Mouse (Mus musculus) kidney, embryonic 15.5 days (tissue): ENCODE measurements around the gene Polr2h. TPM values are rescaled to one million over a fixed set of nuclear protein-coding genes. Genes with fewer than 3 reads are reported as not detected.

Experiments
- ATAC-seq: fragments of 200-750 bp; cut with Nextera tagmentation; replicated peaks from 2 replicates; pipeline ENCODE4 v1.8.0; 2017; ENCODE audit warnings: moderate TSS enrichment; ENCODE audit not compliant: low FRiP score
- H3K27ac ChIP-seq: fragments of 300-500 bp; sonication (generic); 2 replicates; pipeline ENCODE4 v1.5.1; 2015; ENCODE audit warnings: mild to moderate bottlenecking, inconsistent platforms
- H3K27me3 ChIP-seq: fragments of 300-500 bp; sonication (generic); 2 replicates; pipeline ENCODE4 v1.6.1; 2015; ENCODE audit warnings: inconsistent platforms
- H3K36me3 ChIP-seq: fragments of 300-500 bp; sonication (generic); 2 replicates; pipeline ENCODE4 v1.6.1; 2015; ENCODE audit warnings: inconsistent platforms
- H3K4me1 ChIP-seq: fragments of 300-500 bp; sonication (generic); 2 replicates; pipeline ENCODE4 v1.6.1; 2015; ENCODE audit warnings: inconsistent platforms
- H3K4me2 ChIP-seq: fragments of 300-500 bp; sonication (generic); 2 replicates; pipeline ENCODE4 v1.6.1; 2015; ENCODE audit warnings: moderate library complexity, mild to moderate bottlenecking, inconsistent platforms
- H3K4me3 ChIP-seq: fragments of 300-500 bp; sonication (generic); replicated peaks from 2 replicates; pipeline ENCODE4 v1.5.1; 2015; ENCODE audit warnings: mild to moderate bottlenecking, inconsistent platforms
- H3K9ac ChIP-seq: fragments of 300-500 bp; sonication (generic); 2 replicates; pipeline ENCODE4 v1.6.1; 2015; ENCODE audit warnings: mild to moderate bottlenecking, inconsistent platforms
- H3K9me3 ChIP-seq: fragments of 300-500 bp; sonication (generic); replicated peaks from 2 replicates; pipeline ENCODE4 v1.6.1; 2016; ENCODE audit warnings: inconsistent platforms
- WGBS: fragments of 180-500 bp; shearing (Covaris S2); methylation state at CpG from one replicate; pipeline ENCODE4 v1.1.7; 2015; ENCODE audit warnings: mixed read lengths; 5-methylcytosine and 5-hydroxymethylcytosine counted together
- polyA plus RNA-seq: library from polyadenylated mRNA; unstranded; fragments of >200 nt; fragmentation: Nextera tagmentation; extraction: Ambion mirVana; gene quantifications from 2 replicates; pipeline ENCODE4 v1.2.1, GENCODE M21; 2015

Gene Polr2h
- polyA plus RNA-seq, 1 experiment from 2014 or later: 116 TPM

GRCm38 (mm10) chr16:20703071-20703470 lies 14.4 kb upstream of the Polr2h start:
- Histone ChIP-seq H3K36me3 (peaks cover 51% of the 10 kb centered on the region), H3K4me3 (no peak overlapping the region), H3K27me3 (no peaks in the 10 kb centered on the region), H3K4me1 (peaks cover 25% of the 10 kb centered on the region), H3K9me3 (no peaks in the 10 kb centered on the region), H3K9ac (0 out of 2 replicates have a peak overlapping the region, but pooled peaks have one; percentile 10), H3K27ac (no peak overlapping the region), H3K4me2 (no peak overlapping the region)
- no peak for ATAC-seq
- WGBS: 88% methylated on average over 10 of the region's 10 CpGs

- Histone ChIP-seq H3K4me2 (no peak overlapping the region), H3K4me3 (no peak overlapping the region), H3K4me1 (peaks cover 25% of the 10 kb centered on the region), H3K9ac (no peak overlapping the region), H3K27me3 (no peaks in the 10 kb centered on the region), H3K36me3 (peaks cover 57% of the 10 kb centered on the region), H3K27ac (no peak overlapping the region), H3K9me3 (no peaks in the 10 kb centered on the region)
- no peak for ATAC-seq
- 89% methylated on average over 6 of the region's 6 CpGs for WGBS
Observed at GRCm38 (mm10) chr16:20703699-20704400, 13.6 kb upstream of the Polr2h start.

GRCm38 (mm10) chr16:20705786-20706185 lies 11.7 kb upstream of the Polr2h start:
- ATAC-seq: no peak
- peaks cover 61% of the 10 kb centered on the region for H3K36me3 ChIP-seq
- 85% methylated on average over 3 of the region's 3 CpGs for WGBS

GRCm38 (mm10) chr16:20706407-20707055 lies 10.9 kb upstream of the Polr2h start:
- WGBS: 91% methylated on average over 2 of the region's 2 CpGs
- H3K4me3 ChIP-seq: no peak overlapping the region
- ATAC-seq: no peak
- H3K27me3 ChIP-seq: no peaks in the 10 kb centered on the region
- H3K4me1 ChIP-seq: peaks cover 16% of the 10 kb centered on the region
- H3K27ac ChIP-seq: no peak overlapping the region
- no peaks in the 10 kb centered on the region for H3K9me3 ChIP-seq
- no peak overlapping the region for H3K4me2 ChIP-seq
- peaks cover 68% of the 10 kb centered on the region for H3K36me3 ChIP-seq
- H3K9ac ChIP-seq: no peak overlapping the region

More at GRCm38 (mm10) chr16:20705786-20706185, 11.7 kb upstream of the Polr2h start:
- H3K4me1 ChIP-seq: peaks cover 20% of the 10 kb centered on the region
- H3K9ac ChIP-seq: no peak overlapping the region
- no peaks in the 10 kb centered on the region for H3K9me3 ChIP-seq
- no peaks in the 10 kb centered on the region for H3K27me3 ChIP-seq
- H3K27ac ChIP-seq: no peak overlapping the region
- no peak overlapping the region for H3K4me3 ChIP-seq
- no peak overlapping the region for H3K4me2 ChIP-seq

GRCm38 (mm10) chr16:20708220-20708938 lies 9.1 kb upstream of the Polr2h start:
- no peak overlapping the region for H3K4me2 ChIP-seq
- WGBS: 93% methylated on average over 21 of the region's 21 CpGs
- no peak overlapping the region for H3K9ac ChIP-seq
- H3K27me3 ChIP-seq: no peaks in the 10 kb centered on the region
- no peak overlapping the region for H3K27ac ChIP-seq
- no peak for ATAC-seq
- H3K36me3 ChIP-seq: peaks cover 82% of the 10 kb centered on the region
- H3K4me3 ChIP-seq: no peak overlapping the region
- H3K4me1 ChIP-seq: peaks cover 1% of the 10 kb centered on the region; the same call in 1 of the 2 replicates
- no peaks in the 10 kb centered on the region for H3K9me3 ChIP-seq

GRCm38 (mm10) chr16:20708939-20709734 lies 8.3 kb upstream of the Polr2h start:
- Histone ChIP-seq H3K9me3 (no peaks in the 10 kb centered on the region), H3K27ac (no peak overlapping the region), H3K27me3 (no peaks in the 10 kb centered on the region), H3K4me2 (no peak overlapping the region), H3K4me3 (no peak overlapping the region), H3K4me1 (peaks cover 9% of the 10 kb centered on the region), H3K9ac (no peak overlapping the region), H3K36me3 (peaks cover 83% of the 10 kb centered on the region)
- ATAC-seq: peak; percentile 44; the same call in 1 of the 2 replicates
- WGBS: 74% methylated on average over 19 of the region's 19 CpGs

GRCm38 (mm10) chr16:20710370-20710769 lies 7.1 kb upstream of the Polr2h start:
- no peak overlapping the region for H3K9ac ChIP-seq
- 93% methylated on average over 11 of the region's 11 CpGs for WGBS
- no peak overlapping the region for H3K4me3 ChIP-seq
- H3K4me1 ChIP-seq: peaks cover 20% of the 10 kb centered on the region
- no peaks in the 10 kb centered on the region for H3K9me3 ChIP-seq
- no peaks in the 10 kb centered on the region for H3K27me3 ChIP-seq
- ATAC-seq: no peak
- no peak overlapping the region for H3K27ac ChIP-seq
- H3K36me3 ChIP-seq: peaks cover 75% of the 10 kb centered on the region
- H3K4me2 ChIP-seq: no peak overlapping the region

GRCm38 (mm10) chr16:20710810-20711209 lies 6.7 kb upstream of the Polr2h start:
- H3K9me3 ChIP-seq: no peaks in the 10 kb centered on the region
- no peaks in the 10 kb centered on the region for H3K27me3 ChIP-seq
- no peak overlapping the region for H3K4me2 ChIP-seq
- no peak for ATAC-seq
- 85% methylated on average over 4 of the region's 4 CpGs for WGBS
- no peak overlapping the region for H3K4me3 ChIP-seq
- H3K4me1 ChIP-seq: peaks cover 24% of the 10 kb centered on the region
- H3K36me3 ChIP-seq: peaks cover 70% of the 10 kb centered on the region
- no peak overlapping the region for H3K9ac ChIP-seq
- H3K27ac ChIP-seq: no peak overlapping the region

GRCm38 (mm10) chr16:20712190-20712589 lies 5.3 kb upstream of the Polr2h start:
- Histone ChIP-seq H3K36me3 (peaks cover 57% of the 10 kb centered on the region), H3K9me3 (no peaks in the 10 kb centered on the region), H3K4me2 (no peak overlapping the region), H3K4me1 (peaks cover 35% of the 10 kb centered on the region), H3K4me3 (no peak overlapping the region), H3K27me3 (no peaks in the 10 kb centered on the region), H3K27ac (no peak overlapping the region), H3K9ac (no peak overlapping the region)
- WGBS: 85% methylated on average over 9 of the region's 9 CpGs
- no peak for ATAC-seq

GRCm38 (mm10) chr16:20712889-20713288 lies 4.6 kb upstream of the Polr2h start:
- Histone ChIP-seq H3K4me1 (peaks cover 36% of the 10 kb centered on the region), H3K36me3 (peaks cover 50% of the 10 kb centered on the region), H3K9me3 (no peaks in the 10 kb centered on the region), H3K4me3 (no peak overlapping the region), H3K9ac (no peak overlapping the region), H3K4me2 (no peak overlapping the region), H3K27me3 (no peaks in the 10 kb centered on the region), H3K27ac (no peak overlapping the region)
- no peak for ATAC-seq
- WGBS: 86% methylated on average over 7 of the region's 7 CpGs

GRCm38 (mm10) chr16:20714307-20715080 lies 3.0 kb upstream of the Polr2h start:
- 35% methylated on average over 11 of the region's 11 CpGs for WGBS
- Histone ChIP-seq H3K36me3 (peaks cover 37% of the 10 kb centered on the region), H3K27ac (no peak overlapping the region), H3K9ac (peak overlapping the region; percentile 29), H3K4me3 (peak overlapping the region; percentile 76), H3K4me2 (peak overlapping the region; percentile 85), H3K27me3 (no peaks in the 10 kb centered on the region), H3K9me3 (no peaks in the 10 kb centered on the region), H3K4me1 (peaks cover 42% of the 10 kb centered on the region)
- no peak for ATAC-seq
